Mouse (Mus musculus): ENCODE results near the gene Cd2bp2. TPM values are rescaled to one million over a fixed set of nuclear protein-coding genes. Genes with fewer than 3 reads are reported as not detected.

The Cd2bp2 gene
- 10 to 100 TPM; 36.9 to 38.0 TPM for total RNA-seq (2021)

GRCm38 (mm10) chr7:127195544-127196295 is at the start of gene Cd2bp2:
Gene Cd2bp2, minus strand, starts transcription at chr7:127196050.
- intact Hi-C loops (cut with DNase I): loop anchor here (1.0 to 5.0 kb wide), 3 partner anchors 39 to 333 kb away; partner anchors contain the start of genes Hirip3, Ino80e and Kif22
- peak; percentile 90 to 93 for DNase-seq

GRCm38 (mm10) chr7:127244658-127245510 is 49.0 kb upstream of the Cd2bp2 start:
- no peak for DNase-seq
- intact Hi-C loops (cut with DNase I): no loop called here

DNA sequence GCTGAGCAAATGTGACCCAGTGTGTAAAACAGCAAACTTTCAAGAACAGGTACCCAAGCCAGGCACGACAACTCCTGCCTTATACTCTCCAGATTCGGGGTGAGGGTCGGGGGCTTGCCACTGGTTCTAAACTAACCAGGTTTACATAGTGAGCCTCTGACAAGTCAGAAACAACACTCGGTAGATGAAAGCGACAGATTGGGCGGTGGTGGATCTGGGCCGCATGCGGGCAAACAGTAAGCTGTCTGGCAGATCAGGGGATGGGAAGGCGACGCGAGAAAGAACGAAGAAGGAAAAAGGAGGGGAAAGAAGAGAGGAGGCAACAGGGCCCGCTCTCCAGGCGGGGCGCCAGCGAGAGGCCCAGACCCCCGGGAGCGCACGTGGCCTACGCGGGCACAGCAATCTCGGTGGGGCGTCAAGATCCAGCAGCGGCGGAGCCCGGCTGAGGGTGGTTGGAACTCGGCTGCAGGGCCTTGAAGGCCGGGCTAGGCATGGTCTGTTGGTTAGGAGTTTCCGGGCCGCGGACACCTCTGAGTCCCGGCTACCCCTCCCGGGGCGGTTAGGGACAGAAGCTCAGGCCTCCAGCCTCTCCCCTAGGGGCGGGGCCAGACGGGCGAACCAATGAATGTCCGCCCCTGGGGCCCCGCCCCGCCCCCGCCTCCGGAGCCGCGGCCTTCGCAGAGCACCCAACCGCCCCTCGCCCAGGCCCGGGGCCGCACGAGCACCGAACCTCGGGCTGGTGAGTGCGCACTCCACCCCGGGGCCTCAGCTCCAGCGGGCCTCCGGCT is 48.2 kb upstream of the Cd2bp2 start, which contains the start of gene Zfp771:
Gene Zfp771, plus strand, starts transcription at position 405 of the 788 bp plus-strand sequence.
- intact Hi-C loops (cut with DNase I): no loop called here

GRCm38 (mm10) chr7:127243361-127243867 is 47.6 kb upstream of the Cd2bp2 start:
- intact Hi-C loops (cut with DNase I): no loop called here

More for the DNA sequence above, 48.2 kb upstream of the Cd2bp2 start, which contains the start of gene Zfp771:
- DNase-seq: peak; percentile 92 to 93

GRCm38 (mm10) chr7:127234777-127235176 is 38.9 kb upstream of the Cd2bp2 start:
- intact Hi-C loops (cut with DNase I): loop anchor here (1.0 kb wide), 1 partner anchor 38 kb away; the partner anchor contains the start of gene Cd2bp2
- no peak for DNase-seq

More at GRCm38 (mm10) chr7:127243361-127243867, 47.6 kb upstream of the Cd2bp2 start:
- DNase-seq: no peak

- DNase-seq: no peak
- intact Hi-C loops (cut with DNase I): loop anchor here (1.0 kb wide), 1 partner anchor 37 kb away; the partner anchor contains the start of gene Cd2bp2
Observed at GRCm38 (mm10) chr7:127233765-127234164, 37.9 kb upstream of the Cd2bp2 start.

DNA sequence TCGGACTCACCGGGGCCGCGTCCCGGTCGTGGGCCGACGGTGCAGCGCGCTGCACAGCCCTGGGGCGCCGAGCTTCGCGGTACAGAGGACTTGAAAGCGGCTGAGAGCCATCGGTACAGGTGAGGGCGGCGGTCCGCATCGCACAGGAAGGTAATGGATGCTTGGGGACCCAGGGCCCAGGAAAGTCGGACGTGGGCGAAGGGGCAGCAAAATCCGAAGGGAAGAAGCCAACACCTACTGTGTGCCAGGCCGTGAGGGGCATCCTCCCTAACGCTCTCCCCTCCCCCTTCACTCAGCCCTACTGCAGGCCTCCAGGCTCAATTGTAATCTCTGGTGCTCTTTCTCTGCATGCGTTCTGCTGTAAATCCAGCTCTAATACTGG is 37.5 kb upstream of the Cd2bp2 start:
- no peak for DNase-seq
- intact Hi-C loops (cut with DNase I): no loop called here

DNA sequence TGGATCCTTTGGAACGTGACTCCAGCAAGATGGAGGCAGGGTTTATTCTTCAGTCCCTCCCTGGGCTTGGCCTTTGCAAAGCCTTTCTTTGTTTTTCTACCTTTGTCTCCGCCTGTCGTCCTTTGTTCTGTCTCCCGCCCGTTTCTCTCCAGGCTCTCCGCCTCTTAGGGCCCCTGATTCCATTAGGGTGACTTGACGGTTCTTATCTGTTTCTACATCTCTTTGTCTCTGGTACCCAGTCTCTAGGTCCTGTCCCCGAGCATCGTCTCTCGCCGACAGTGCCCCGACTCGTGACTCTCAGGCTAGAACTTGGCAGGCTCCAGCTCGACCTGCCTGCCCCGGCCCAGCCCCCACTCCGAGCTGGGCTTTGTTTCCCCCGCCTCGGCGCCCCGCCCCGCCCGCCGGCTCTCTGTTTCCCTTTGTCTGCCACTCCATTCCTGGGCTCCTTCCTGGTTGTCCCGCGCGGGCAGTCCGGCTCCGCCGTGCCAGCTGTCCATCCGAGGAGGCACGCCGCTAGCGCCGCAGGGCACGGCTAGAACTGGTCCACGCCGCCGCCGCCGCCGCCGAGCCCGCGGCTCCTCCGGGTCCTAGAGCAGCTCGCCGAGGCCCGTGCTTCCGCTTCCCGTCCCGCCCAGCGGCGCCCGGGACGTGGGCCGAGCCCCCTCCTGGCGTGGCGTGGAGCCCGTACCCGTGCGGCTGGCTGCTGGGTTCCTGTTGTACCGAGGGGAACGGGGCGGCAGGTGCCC is 36.9 kb upstream of the Cd2bp2 start, which contains the start of the genes Zfp553 and Sept1:
Gene Zfp553, plus strand, starts transcription at position 440 of the 746 bp plus-strand sequence.
Gene Sept1, minus strand, starts transcription at position 509 of the 746 bp plus-strand sequence.
- peak; percentile 84 to 89 for DNase-seq
- intact Hi-C loops (cut with DNase I): no loop called here

GRCm38 (mm10) chr7:127231826-127232621 is 36.2 kb upstream of the Cd2bp2 start:
- no peak for DNase-seq
- intact Hi-C loops (cut with DNase I): no loop called here

GRCm38 (mm10) chr7:127231376-127231775 is 35.5 kb upstream of the Cd2bp2 start:
- intact Hi-C loops (cut with DNase I): no loop called here

GRCm38 (mm10) chr7:127228615-127229303 is 32.9 kb upstream of the Cd2bp2 start:
- peak; percentile 77 to 84 for DNase-seq
- intact Hi-C loops (cut with DNase I): loop anchor here (1.0 to 5.0 kb wide), 3 partner anchors 15 to 111 kb away; no protein-coding TSS in a partner anchor

More at GRCm38 (mm10) chr7:127231376-127231775, 35.5 kb upstream of the Cd2bp2 start:
- DNase-seq: no peak

GRCm38 (mm10) chr7:127225147-127225995 is 29.5 kb upstream of the Cd2bp2 start:
- DNase-seq: no peak
- intact Hi-C loops (cut with DNase I): loop anchor here (5.0 kb wide), 1 partner anchor 108 kb away; no protein-coding TSS in a partner anchor

GRCm38 (mm10) chr7:127224616-127225015 is 28.8 kb upstream of the Cd2bp2 start:
- no peak for DNase-seq
- intact Hi-C loops (cut with DNase I): loop anchor here (5.0 kb wide), 1 partner anchor 107 kb away; no protein-coding TSS in a partner anchor

DNA sequence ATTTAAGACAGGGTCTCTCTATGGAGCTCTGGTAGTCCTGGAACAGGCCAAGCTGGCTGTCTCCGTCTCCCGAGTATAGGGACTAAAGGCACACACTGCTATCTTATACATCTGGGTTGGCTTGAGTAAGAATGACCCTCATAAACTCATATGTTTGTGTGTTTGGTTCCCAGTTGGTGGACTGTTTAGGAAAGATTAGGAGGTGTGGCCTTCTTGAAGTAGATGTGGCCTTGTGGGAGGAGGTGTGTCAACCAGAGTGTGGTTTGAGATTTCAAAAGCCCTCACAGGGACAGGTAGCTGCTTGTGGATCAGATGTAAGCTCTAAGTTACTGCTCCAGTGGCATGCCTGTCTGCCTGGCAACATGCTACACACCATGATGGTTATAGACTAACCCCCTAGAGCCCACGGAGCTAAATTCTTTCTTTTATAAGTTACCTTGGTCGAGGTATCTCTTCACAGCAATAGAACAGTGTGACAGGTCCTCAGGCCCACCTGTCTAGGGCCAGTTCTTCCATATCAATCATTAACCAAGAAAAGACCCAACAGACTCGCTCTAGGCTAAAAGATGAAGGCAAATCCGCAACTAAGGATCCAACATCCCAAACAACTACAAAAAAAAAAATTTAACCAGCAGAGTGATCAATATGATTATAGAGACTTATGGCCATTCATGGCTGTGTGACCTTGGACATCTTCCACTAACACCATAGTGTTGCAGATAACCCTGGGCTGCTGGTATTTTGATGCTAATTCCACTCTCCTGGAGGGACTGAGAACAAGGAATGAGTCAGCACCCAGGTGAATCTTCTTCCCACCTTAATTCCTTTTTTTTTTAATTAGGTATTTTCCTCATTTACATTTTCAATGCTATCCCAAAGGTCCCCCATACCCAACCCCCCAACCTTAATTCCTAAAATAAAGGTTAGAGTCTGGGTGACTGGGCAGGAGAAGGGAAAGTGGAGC is 27.9 kb upstream of the Cd2bp2 start:
- no peak for DNase-seq
- intact Hi-C loops (cut with DNase I): no loop called here

GRCm38 (mm10) chr7:127223106-127223505 is 27.3 kb upstream of the Cd2bp2 start:
- intact Hi-C loops (cut with DNase I): no loop called here
- DNase-seq: no peak
